Mouse (Mus musculus) E14TG2a.4 (cell line): ENCODE measurements at regions not wholly inside any gene's neighbourhood (a gene's known extent, or its start where the extent isn't known, plus 50 kb on each side); places are given as distances from the start of the nearest gene placed in this dataset.

Experiments
- CTCF ChIP-seq: conservative IDR thresholded peaks from 2 replicates; pipeline ENCODE4 v1.5.1; 2014; ENCODE audit warnings: low read length
- POU5F1 ChIP-seq: IDR thresholded peaks from 2 replicates; pipeline ENCODE4 v1.6.1; 2014; ENCODE audit warnings: low read length, borderline replicate concordance

GRCm38 (mm10) chr2:92838012-92838411 lies 76.9 kb upstream of the Syt13 start:
- TF ChIP-seq CTCF (no peak), POU5F1 (no peak)
